11 mouse cellular contexts compared by ENCODE assay signal in the genomic region with DNA sequence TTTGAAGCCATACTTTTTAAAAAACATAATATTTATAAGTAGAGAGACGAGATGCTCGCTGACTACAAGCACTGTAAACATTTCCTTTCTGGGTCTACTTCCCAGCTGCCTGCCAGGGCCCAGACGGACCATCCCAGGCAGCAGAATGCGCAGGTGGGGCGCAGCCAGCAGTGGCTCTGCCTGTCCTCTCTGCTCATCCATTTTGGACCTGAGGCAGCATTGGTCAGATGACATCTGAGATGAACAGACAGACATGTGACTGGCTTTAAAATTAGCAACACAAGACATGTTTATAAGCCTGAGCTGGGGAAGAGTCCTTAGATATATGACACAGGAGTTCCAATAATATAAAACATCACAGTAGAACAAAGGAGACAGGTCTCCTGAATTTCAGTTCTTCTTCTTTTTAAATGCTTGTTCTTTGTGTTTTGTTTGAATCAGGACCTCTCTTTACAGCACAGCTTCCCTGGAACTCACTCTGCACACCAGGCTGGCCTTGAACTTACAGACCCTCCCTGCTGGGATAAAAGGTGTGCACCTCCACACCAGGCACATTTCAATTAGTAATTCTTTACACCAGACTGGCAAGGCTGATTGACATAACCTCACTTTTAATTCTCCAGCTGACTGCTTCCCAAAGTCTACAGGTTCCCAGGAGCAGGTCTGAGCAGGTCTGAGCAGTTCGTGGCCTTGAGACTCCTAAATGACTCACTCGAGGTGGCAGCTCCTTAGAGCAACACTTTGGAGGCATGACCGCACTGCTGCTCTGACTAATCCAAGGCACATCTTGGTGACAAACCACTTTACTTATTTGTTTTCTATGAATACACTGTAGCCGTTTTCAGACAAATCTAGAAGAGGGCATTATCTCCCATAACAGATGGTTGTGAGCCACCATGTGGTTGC. TPM values are rescaled to one million over a fixed set of nuclear protein-coding genes. Genes with fewer than 3 reads are reported as not detected.
DNase-seq lines count a peak whose midpoint lies in the region; TF ChIP-seq lines count a peak whose summit lies in the region.
"Had no signal": no experiment of that assay in that cellular context is flagged by ENCODE, and none has a peak within 500 bp of the region (broad histone marks: within the 10 kb centered on the region; RNA-seq: fewer than 3 reads in every experiment).

No protein-coding gene starts in this region.

- intact Hi-C loops in gastrocnemius, adult 2 months (cut with DNase I): no loop called here

- peak overlapping the region; percentile 26; the same call in 1 of the 2 replicates for H3K4me3 ChIP-seq in gastrocnemius, adult 2 months
- H3K4me3 ChIP-seq: midbrain, embryonic 10.5 days; neural tube, embryonic 15.5 days had no signal

- peak; percentile 80 for DNase-seq in gastrocnemius, adult 2 months
- no peak for DNase-seq in gastrocnemius, postnatal 10 days
- peak; percentile 14 to 69 for DNase-seq in urinary bladder, adult 18-20 months (ENCODE audit: low spot score in 2 of 2)
- DNase-seq in urinary bladder, postnatal 25 days (ENCODE audit: low spot score): no peak
- DNase-seq in cerebellum, adult 9-10 months: peak; percentile 64
- DNase-seq in right cerebral cortex, postnatal 10 days (ENCODE audit: low spot score in 2 of 2): no peak
- no peak for DNase-seq in right cerebral cortex, postnatal 36 days (ENCODE audit: low spot score in 2 of 2)
- DNase-seq: lung, adult 18-20 months; thymus, postnatal 25 days had no signal

- no peak for TF ChIP-seq CTCF in gastrocnemius, adult 2 months (IDR thresholded peaks at IDR 0.05)

- peak overlapping the region; percentile 96 for H3K27ac ChIP-seq in gastrocnemius, adult 2 months
- H3K27ac ChIP-seq: midbrain, embryonic 10.5 days; neural tube, embryonic 15.5 days had no signal

RNA-seq across cellular contexts. Expression of gene Rab12, which starts 12.2 kb away (rescaled TPM):
- 100 to 1,000 TPM; 189 to 260 TPM for total RNA-seq in gastrocnemius, adult 2 months (2021)
- total RNA-seq in gastrocnemius, postnatal 10 days (2021): 100 to 1,000 TPM in 1 of 2 experiments, 10 to 100 TPM in 1; 98.4 to 111 TPM

RNA-seq across cellular contexts. Expression of gene Mtcl1, which starts 57.8 kb away (rescaled TPM):
- 1 to 10 TPM; 5.5 to 8.4 TPM for total RNA-seq in gastrocnemius, adult 2 months (2021)
- total RNA-seq in gastrocnemius, postnatal 10 days (2021): 10 to 100 TPM in 1 of 2 experiments, 1 to 10 TPM in 1; 9.3 to 13.1 TPM

Comparison
In these comparisons a context has a peak if more than half of its experiments do, and no peak if none do; other contexts are left out.
1. DNase-seq: peak in gastrocnemius, adult 2 months (single experiment), urinary bladder, adult 18-20 months (2 of 2) and cerebellum, adult 9-10 months (single experiment); none in gastrocnemius, postnatal 10 days (single experiment), urinary bladder, postnatal 25 days (single experiment), right cerebral cortex, postnatal 10 days (0 of 2) and right cerebral cortex, postnatal 36 days (0 of 2).